Mouse (Mus musculus) adrenal gland, adult 8-10 months (tissue): ENCODE measurements around the gene Asphd1. TPM values are rescaled to one million over a fixed set of nuclear protein-coding genes. Genes with fewer than 3 reads are reported as not detected.
"Not testable (repeated sequence)": the region's sequence is repeated elsewhere in the genome, so short reads cannot be mapped to it uniquely, and the experiment has no call there.

Experiments used
- DNase-seq: peaks from one replicate; pipeline ENCODE4 v3.0.0; 2022
- total RNA-seq, 4 experiments: library from RNA; stranded (reverse); gene quantifications; 2 replicates each; pipeline ENCODE4 v1.2.4; 2022

The Asphd1 gene
- total RNA-seq, 4 experiments from 2014 or later: 1.7 to 5.0 (median 3.7) TPM

DNA sequence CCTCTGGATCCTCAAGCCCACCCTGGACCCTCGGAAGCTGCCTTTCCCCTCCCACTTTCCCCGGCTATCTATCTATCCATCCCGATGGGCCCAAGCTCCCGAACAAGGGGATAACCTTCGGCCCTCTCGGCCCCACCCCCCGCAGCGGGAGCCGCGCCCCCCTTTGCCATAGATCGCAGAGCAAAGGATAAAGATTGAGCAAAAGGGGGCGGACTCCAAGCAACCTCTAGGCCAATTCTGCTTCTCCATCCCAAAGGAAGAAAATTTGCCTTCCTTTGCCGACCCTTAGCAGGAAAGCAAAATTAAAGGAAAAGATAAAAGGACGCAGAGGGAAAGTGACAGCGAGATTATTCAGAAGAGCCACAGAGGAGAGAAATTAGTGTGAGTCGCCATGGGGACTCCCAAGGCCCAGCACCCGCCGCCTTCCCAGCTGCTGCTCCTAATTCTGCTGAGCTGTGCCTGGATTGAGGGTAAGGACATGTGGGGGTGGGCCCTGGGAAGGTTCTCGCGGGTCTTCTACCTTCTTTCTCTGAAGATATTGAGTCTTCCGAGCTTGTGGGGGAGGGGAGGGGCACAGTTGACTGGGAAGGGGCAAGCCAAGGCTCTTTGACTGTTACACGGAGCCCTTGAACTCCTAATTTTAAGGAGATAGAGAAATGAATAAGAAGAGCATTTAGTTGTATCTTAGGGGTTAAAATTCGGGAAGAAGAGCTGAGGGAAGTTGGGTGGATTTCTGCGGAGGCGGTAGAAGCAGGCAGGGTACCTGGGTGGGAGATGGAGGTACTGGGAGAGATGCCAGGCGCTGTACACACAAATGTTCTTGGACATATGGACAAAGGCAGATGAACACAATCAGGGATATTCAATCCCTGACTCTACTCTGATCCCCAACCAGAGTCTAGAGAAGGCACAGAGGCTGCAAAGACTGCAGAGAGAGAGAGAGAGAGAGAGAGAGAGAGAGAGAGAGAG is 1.5 kb upstream of the Asphd1 start:
- DNase-seq: no peak

GRCm38 (mm10) chr7:126949793-126950646 is 638 bp upstream of the Asphd1 start, which contains the start of gene Sez6l2:
Sez6l2 (plus strand) TSS chr7:126950563.
- DNase-seq: peak; percentile 73

- no peak for DNase-seq
Measured at GRCm38 (mm10) chr7:126948626-126949025, 756 bp downstream of the Asphd1 start.

DNA sequence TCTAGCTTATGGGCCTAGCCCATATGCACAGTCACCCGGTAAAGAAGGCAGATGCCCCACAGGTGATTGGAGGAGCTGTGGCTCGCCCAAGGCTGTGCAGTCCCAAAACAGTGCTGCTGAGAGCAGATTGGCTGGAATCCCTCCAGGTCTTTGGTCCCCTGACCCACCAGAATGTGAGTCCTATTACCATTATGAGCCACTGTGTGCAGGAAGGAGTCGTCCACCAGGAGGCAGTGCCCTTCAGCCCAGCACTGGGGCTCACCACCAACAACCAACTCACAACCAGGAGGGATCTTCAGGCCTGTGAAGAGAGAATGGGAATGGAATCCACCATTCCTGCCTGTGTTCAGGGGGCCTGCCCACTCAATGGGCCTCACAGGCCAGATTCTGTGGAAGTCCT is 2.9 kb downstream of the Asphd1 start:
- no peak for DNase-seq

DNA sequence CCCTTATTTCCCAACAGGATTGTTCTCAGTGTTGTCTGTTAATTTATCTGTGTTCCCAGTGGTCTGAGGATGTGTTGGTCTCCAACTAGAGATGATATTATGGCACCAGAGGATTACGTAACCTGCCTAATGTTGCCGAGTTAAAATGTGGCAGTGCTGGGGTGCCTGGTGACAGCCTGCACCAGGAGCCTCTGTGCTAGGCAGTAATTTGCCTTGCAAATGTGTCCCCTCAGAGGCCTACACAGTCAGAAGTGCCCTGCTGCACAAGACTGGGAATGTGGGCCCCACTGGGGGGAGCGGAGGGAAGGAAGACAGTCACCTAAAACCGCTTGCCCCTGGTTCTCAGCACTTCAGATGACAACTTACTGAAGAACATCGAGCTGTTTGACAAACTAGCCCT is 7.6 kb downstream of the Asphd1 start:
- no peak for DNase-seq

GRCm38 (mm10) chr7:126941171-126941570 is 8.2 kb downstream of the Asphd1 start:
- DNase-seq: no peak

DNA sequence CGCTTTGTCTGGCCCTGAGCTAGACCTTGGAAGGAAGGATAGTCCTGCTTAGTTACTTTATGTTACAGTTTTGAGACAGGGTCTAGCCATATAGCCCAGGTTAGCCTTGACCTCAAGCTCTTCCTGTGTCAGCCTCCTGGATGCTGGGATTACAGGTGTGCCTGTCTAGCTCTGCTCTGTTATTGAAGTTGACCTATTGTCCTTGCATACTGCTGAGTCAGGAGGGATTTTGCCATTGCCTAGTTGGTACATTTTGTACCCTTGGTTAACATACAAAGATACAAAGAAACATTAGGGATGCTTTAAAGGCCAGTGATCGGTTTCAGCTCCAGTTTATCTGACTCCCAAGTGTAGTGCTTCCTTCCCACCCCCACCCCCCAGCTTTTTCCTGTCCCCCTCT is 16.7 kb downstream of the Asphd1 start:
- DNase-seq: no peak

DNA sequence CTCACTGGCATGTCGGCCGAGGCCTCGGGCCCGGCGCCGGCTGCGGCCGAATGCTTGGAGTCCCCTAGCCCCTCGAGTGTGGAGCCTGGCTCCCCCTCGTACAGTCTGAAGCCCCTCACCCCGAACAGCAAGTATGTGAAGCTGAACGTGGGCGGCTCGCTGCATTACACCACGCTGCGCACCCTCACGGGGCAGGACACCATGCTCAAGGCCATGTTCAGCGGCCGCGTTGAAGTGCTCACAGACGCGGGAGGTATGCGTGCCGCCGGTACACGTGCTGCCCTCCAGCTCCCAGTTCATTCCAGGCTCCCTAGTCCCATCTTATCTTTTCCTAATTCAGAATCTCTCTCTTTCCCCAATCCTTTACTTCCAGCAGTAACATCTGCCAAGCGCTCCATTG is 20.3 kb downstream of the Asphd1 start:
- DNase-seq: no peak

DNA sequence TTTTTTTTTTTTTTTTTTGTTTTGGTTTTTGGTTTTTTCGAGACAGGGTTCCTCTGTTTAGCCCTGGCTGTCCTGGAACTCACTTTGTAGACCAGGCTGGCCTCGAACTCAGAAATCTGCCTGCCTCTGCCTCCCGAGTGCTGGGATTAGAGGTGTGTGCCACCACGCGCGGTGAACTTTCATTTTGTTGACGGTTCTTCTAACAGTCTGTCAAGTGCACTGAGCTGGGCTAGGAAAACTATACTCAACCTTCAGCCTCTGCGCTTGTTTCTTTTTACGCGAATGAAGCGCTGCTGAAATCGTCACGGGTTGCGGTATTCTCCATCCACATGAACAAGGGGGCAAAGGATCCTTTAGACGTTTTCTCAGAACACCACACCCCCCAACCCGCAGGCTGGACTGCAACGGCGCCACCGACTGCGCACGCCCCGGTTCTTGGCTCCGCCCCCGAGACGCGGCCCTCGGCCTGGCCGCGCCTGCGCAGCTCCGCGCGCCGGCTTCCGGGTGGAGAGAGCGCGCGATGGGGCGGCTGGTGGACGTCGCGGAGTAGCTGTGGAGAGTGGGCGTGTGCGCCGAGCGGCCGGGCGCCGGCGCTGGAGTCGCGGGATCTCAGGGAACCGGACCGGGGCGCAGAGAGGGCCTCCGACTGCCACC is 20.9 kb downstream of the Asphd1 start, which contains the start of gene Kctd13:
Kctd13 (plus strand) TSS at position 496 of the 654 bp plus-strand sequence.
- DNase-seq: peak; percentile 85

DNA sequence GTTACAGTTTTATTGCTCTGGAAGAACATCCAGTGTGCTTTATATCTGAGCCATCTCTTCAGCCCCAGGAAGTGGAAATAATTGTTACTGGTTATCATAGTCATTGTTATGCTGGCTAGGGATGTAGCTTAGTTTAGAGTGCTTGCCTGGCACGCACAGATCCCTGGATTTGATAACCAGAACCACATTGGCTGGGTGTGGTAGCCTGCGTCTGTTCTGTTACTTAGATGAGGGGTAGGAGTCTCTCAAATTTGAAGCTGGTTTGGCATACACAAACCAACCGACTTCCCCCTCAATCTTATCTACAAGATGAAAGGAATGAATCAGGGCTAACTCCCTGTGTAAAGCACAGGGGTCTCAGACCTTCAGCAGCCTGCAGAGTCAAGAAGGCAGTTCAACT is 23.1 kb downstream of the Asphd1 start:
- no peak for DNase-seq

GRCm38 (mm10) chr7:126923999-126924398 is 25.4 kb downstream of the Asphd1 start:
- DNase-seq: no peak

- DNase-seq: no peak
Measured at GRCm38 (mm10) chr7:126922624-126923060, 26.7 kb downstream of the Asphd1 start, which contains the start of gene Tmem219. Tmem219 (minus strand) TSS chr7:126922917.

DNA sequence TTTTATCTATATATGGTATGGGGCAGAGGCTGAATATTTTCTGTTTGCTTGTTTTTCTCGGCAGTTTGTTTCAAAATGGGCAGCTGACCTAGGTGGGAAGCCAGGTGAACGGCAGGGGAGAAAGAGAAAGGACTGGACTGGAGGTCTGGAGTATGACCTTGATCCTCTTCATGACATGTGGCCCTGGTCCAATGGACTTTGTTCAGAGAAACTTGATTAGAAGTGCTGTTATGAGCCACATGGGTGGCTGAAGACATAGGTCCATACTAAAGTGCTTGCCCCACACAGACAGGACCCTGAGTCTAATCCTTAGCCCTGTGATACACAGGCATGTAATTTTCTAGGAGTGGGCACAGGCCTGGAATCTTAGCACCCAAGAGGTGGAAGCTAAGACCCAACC is 27.8 kb downstream of the Asphd1 start:
- DNase-seq: no peak

- no peak for DNase-seq
Measured at GRCm38 (mm10) chr7:126919973-126920372, 29.4 kb downstream of the Asphd1 start.

- not testable (repeated sequence) for DNase-seq
Measured at GRCm38 (mm10) chr7:126918356-126918755, 31.0 kb downstream of the Asphd1 start.

DNA sequence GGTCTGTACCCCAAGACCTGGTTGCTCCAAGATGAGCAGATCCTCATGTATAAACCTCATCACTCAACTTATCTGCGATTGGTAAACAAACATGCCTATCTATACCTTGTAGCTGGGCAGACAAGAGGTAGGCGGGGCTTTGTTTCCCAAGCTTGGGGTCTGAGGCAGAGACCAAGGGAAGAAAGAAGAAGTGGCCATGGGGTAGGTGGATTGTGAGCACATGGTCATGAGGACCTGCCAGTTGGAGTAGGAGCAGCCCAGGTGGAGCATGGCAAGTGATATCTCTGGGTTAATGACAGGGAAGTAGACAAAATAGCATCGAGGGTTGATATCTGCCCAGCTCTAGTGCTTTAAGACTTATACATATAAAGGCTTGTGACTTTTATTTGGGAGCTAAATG is 34.5 kb downstream of the Asphd1 start:
- no peak for DNase-seq

- DNase-seq: no peak
Measured at GRCm38 (mm10) chr7:126905590-126905989, 43.8 kb downstream of the Asphd1 start.

DNA sequence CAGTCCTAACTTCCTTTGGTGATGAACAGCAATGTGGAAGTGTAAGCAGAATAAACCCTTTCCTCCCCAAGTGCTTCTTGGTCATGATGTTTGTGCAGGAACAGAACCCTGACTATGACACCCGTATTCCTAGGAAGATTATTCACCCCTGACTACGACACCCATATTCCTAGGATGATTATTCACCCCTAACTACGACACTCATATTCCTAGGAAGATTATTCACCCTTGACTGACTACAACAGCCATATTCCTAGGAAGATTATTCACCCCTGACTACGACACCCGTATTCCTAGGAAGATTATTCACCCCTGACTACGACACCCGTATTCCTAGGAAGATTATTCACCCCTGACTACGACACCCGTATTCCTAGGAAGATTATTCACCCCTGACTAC is 49.6 kb downstream of the Asphd1 start:
- not testable (repeated sequence) for DNase-seq

GRCm38 (mm10) chr7:126898102-126898990 is 51.0 kb downstream of the Asphd1 start:
- peak; percentile 93 for DNase-seq

DNA sequence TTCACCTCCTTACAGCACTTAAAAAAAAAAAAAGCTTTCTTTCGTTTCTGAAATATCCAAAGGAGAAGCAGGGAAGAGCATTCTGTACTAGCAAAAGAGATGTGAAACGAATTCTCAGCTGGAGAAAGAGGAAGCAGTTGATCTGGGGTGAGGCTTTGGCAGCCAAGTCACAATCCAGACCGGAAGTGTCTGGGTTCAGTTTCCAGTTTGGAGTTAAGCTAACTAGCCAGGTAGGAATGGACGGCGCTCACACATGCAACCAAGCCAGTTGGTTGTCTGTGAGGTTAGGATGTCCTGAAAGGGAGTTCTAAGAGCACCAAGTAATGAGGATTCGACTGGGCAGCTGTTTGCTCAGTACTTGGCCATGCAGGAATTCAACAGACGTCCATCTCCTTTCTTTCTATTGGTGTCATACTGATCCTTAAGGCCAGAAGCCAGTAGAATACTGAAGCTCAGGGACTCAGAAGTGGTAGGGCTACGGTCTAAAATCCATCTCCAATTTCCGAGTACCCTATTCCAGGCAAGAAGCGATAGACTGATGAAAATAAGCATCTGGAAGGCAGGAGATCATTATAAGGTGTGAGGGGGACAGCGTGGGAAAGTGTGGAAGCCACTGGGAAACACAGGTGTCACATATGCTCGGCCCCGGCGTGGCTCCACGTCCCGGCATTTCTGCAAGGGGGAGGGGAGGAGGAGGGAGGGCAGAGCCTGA is 51.8 kb downstream of the Asphd1 start:
- no peak for DNase-seq

- DNase-seq: no peak
Measured at GRCm38 (mm10) chr7:126896912-126897311, 52.5 kb downstream of the Asphd1 start.
